Mouse (Mus musculus) spleen, postnatal 10 days (tissue): ENCODE measurements at regions not wholly inside any gene's neighbourhood (a gene's known extent, or its start where the extent isn't known, plus 50 kb on each side); places are given as distances from the start of the nearest gene placed in this dataset.
"Not testable (repeated sequence)": the region's sequence is repeated elsewhere in the genome, so short reads cannot be mapped to it uniquely, and the experiment has no call there.

Experiments used
- DNase-seq, 2 experiments: peaks; one replicate each; pipeline ENCODE4 v3.0.0; 2021 to 2022; ENCODE audit warnings: low spot score in 2 of 2

DNA sequence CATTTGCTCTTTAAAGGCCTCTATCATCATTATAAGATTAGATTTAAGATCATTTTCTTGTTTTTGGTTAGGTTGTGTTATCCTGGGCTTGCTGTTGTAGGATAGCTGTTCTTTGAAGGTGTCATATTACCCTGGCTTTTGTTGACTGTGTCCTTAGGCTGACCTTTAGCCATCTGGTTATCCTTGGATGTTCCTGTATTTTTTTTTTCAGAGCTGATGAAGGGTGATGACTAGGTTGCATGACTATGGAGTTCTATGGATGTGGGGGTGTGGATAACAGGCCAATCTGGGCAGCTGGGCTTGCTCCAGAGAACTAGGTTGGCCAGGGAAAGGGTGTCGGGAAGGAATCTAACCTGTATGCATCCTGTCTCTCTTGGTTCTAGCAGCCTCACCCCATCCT, 74.2 kb downstream of the Dmrta1 start:
- DNase-seq = no peak

DNA sequence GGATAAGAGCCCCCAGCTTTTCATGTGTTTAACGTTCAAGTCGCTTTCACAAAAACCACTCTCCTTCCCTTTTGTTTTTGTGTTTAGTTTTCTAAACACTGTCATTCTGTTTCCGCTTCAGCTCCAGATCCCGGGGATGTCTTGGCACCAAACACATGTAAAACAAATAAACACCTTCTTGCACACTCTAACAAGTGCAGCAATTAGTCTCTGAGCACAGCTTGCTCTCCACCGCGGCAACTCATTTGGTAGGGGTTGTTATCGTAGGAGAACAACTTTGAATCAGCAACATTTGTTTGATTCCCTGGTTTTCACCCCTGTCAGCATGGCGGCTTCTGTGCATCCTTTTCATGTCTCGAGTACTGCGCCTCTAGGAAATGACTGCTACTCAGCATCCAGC, 97.0 kb downstream of the Dmrta1 start:
- no peak for DNase-seq

DNA sequence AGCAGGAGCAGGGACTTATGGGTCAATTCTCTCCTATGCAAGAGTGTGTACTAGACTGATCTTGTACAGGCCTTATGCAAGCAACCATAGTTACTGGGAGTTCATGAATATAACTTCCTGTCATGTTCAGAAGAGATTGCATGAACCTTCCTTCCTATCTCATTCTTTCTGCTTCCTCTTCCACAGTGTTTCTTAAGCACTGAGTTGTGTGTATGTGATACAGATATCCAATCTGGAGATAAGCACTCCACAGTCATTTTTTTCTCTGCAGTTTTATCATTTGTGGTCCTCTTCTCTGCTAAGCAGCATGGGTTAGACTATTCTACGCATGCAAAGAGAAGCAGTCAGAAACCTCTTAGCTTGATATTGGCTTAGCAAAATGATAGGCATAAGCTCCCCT, 102.3 kb downstream of the Dmrta1 start:
- DNase-seq = no peak

DNA sequence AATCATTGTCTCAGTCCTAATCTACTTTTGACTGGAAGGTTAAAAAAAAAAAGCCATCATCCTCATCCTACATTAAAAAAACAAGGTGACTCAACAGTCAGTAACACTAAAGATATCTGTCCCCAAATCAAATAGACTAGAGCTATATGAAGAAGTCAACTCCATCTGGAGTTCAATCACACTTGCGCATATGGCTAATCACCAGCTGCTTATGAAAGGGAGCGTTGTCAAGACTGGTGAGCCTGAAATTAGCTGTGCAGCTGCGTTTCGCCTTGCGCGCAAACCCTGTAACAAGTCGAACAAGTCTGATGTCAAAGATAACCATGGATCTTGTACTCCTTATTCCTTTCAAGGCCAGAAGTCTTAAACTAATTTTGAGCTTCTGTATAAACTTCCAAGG, 137.6 kb downstream of the Dmrta1 start:
- no peak for DNase-seq

DNA sequence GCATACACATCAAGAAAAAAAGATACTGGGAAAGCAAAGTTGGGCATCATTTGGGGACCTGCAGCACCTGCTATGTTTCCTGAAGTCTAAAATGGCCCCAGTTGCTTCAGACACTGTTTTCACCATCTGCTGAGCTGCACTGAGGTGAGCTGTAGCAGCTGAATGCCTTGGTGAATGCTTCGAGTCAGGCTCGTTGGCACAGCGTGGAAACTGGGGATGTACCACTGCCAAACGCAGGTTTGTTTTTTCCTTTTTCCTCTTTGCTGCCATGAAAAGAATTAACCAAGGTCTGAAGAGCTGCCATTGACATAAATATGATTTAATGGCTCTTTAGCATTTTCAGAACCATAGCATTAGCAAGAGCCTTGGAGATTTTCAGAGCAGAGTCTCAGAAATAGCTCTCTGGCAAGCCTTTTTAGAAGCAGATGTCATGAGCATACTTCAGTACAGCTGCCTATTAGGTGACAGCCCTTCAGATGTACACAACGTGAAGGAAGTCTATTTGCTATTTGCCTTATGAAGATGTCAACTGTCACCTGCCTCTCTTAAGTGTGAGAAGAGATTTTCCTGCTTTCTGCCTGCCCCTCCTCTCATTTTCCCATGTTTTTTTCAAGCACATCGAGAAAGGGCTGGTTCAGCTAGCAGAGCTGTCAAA, 155.4 kb downstream of the Dmrta1 start:
- no peak for DNase-seq

DNA sequence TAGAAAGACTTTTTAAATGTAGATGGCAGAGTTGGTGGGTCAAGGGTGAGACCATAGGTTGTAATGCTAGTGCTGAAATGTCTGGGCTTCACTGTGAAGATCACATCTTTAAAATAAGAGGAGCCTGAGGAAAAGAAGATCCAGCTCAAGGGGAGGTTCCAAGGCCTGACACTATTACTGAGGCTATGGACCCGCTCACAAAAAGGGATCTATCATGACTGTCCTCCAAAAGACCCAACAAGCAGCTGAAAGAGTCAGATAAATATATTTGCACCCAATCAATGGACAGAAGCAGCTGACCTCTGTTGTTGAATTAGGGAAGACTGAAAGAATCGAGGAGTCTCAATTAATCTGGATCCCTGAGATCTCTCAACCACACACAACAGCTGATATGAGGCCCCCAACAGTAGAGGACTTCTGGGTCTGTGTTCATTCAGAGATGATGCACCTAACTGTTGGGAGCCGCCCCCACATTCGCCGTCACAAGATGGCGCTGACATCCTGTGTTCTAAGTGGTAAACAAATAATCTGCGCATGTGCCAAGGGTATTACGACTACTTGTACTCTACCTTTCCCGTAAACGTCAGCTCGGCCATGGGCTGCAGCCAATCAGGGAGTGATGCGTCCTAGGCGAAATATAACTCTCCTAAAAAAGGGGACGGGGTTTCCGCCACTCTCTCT, 196.3 kb downstream of the Dmrta1 start:
- peak in 1 of 2 experiments; percentile 14 for DNase-seq

DNA sequence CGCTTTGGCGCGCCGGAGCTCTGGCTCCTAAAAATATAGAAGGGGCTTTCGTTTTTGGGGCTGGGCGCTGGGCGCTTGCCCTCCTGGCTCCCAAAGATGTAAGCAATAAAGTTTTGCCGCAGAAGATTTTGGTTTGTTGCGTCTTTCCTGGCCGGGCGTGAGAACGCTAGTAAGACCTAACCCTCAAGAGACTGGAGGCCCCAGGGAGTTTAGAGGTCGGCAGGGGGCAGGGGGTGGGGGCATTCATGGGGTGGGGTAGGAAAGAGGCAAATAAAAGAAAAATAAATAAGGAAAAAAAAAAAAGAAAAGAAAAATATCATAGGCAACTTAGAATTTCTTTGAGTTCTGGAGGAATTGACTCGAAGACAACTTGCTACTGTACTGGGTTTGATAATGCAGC, 196.9 kb downstream of the Dmrta1 start:
- DNase-seq = not testable (repeated sequence)

DNA sequence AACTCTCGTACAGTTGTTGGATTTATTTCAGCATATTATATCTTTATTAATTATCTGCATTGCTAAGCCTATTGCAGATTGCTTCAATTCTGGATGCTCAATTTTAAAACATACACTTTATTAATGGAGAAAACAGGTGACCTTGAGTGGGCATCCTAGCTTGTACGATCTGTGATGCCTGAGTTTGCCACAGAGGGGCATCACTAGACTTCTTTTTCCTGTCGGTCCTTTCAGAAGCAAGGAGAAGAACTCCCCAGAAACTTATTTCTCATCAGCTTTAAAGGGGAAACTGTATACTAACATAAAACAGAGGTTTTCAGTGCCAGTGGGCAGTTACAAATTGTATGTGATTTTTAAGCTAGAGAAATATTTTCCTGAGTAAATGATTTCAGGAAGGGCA, 201.8 kb downstream of the Dmrta1 start:
- DNase-seq = no peak

DNA sequence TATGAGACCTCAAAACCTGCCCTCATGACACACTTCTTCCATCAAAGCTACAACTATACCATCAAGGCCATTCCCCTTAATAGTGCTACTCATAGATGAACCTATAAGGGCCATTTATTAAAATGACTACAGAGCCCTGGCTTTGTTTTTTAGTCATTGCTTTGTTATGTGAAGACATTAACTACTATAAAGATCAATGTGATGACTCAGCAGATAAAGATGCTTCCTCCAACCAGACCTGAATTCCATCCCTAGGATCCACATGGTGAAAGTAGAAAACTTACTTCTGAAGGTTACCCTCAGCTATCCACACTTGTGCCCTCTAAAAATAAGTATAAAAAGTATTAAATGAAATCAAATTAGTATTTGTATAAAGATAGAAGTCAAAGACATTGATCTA, 230.4 kb downstream of the Dmrta1 start:
- no peak for DNase-seq

DNA sequence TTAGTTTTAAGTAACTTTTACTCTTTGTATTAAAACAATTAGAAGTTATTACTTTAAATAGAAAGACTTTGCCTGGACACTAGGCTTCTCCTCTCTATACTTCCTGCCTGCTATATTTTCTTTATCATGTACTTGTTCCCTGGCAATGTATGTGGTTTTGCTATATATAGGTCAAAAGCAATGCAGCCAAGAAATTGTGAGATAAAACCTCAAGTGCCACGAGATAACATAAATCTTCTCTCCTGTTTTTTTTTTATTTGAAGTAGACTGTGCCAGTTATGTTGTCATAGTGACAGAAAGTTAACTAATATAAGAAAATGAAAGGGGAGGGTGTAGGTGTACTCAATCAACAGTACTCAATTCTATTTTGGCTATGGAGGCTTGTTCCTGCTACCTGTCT, 258.4 kb downstream of the Dmrta1 start:
- no peak for DNase-seq

DNA sequence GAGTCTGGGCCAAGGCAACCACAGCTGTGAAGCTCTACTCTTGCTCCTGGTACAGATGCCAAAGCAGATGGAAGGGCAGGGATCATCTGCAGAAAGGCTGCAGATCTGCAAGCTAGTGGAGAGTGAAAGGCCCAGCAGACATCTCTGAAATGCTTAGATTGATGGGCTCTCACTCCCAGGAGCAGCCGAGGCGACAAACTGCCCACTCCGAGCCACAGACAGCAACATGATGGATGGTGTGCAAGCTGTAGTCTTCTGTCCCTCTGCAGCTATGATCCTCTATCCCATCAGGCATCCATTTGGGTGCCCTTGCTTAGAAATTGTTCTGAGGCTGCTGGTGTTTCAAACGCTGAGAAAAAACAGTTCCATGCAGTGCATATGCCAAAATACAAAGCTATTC, 262.1 kb downstream of the Dmrta1 start:
- no peak for DNase-seq

DNA sequence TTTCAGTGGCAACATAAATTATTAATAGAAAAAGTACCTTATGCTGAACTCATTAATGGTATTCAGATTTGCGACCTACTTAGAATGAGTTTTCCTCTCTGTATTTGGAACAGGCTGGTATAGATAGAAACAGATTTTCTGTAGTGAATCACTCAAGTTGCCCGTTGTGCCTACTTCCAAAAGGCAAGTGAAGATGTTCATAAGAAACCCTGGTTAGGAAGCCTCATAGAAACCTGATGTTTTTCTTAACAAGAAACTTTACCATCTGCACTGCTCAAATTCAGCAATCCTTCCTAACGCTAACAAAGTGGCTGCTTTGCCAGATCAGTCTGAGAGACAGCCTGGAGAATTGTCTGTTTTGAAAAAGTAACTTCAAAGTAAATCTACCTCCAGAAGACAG, 242.5 kb upstream of the Zfp352 start:
- no peak for DNase-seq

DNA sequence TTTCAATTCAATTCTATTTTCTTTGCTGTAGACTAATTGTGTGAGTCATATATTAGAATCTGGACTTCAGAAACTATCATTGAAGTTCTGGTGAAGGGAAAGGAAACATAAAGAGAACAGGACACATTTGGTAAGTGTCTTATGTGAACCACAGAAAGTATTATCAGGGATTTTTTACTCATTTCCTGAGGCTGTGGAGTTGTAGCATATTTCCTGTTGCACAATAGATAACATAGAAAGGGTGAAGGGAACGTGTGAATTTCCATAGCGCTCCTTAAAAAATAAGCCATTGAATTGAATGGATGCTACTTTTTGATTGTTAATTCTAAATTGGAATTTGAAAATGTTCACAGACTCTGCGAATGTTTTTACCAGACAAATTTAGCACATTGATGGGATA, 215.2 kb upstream of the Zfp352 start:
- DNase-seq = no peak

DNA sequence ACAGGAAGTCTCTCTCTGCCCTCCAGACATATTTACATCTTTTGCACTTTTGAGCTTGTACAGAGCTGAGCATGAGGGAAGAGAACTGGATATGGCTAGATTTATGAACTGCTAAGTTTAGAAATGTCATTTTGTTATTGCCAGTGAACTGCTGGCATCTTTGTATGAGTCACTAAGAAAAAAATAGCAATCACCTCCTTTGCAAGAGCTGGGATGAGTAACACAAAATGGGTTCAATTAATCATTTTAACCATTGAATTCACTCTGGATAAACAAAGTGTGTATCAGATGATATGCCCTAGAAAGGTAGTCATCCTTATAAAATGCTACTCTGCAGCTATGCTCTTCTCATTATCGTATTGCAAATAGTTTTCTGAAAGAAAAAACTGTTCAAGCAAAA, 214.7 kb upstream of the Zfp352 start:
- DNase-seq = no peak

DNA sequence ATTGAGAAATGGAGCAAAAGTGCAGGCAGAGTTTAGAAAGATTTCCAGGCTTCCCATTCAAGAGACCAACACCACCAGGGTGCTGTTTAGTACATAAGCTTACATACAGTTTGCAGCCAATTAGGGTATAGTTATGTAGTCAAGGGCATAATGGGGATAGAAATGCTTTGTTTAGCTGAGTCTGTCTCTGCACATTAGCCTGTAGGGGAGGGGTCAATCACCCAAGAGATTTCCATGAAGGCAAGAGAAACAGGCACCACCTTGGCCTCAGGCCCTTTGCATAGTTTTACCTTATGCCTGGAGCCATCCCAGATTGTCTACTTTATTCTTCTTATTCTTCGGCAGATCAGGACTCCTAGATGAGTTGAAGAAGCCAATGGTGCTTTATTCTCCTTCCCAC, 205.9 kb upstream of the Zfp352 start:
- no peak for DNase-seq

DNA sequence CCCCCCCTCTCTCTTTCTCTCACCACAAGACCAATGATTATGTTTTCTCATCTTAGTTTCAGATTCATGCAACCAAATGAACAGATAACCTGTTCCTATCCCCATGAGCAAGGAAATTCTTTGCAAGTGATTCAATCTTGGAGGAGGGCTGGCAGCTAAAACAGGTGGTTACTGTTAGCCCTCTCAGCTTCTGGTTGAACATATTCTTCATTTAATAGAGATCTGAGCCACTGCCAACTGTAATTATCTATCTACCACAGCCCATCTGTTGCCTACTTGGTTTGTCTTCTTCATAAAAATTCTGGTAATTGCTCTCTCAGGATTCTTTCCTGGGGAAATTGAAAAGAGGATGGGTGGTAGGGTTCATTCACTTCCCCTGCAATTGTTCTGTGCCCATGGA, 204.4 kb upstream of the Zfp352 start:
- no peak for DNase-seq
